Mouse (Mus musculus): ENCODE measurements around the gene Ankrd39. TPM values are rescaled to one million over a fixed set of nuclear protein-coding genes. Genes with fewer than 3 reads are reported as not detected.

Ankrd39 gene
- polyA plus RNA-seq, 1 experiment: 22.1 TPM

GRCm38 (mm10) chr1:36586288-36586687 is 39.0 kb upstream of the Ankrd39 start:
- Histone ChIP-seq H3K4me3 (replicated peaks; ENCODE audit: extremely low read depth, low read depth, low read length) (no peak overlapping the region), H3K4me1 (ENCODE audit: control insufficient read depth, insufficient read depth, low read length) (peaks cover 16% of the 10 kb centered on the region)
- 80% methylated on average over 4 of the region's 4 CpGs for WGBS
- no peak for TF ChIP-seq POLR2A (IDR thresholded peaks at IDR 0.05; ENCODE audit: borderline replicate concordance, extremely low read depth, low read depth, low read length)
- no peak for TF ChIP-seq CTCF (IDR thresholded peaks at IDR 0.05; ENCODE audit: insufficient read depth, low read length)
- no peak for DNase-seq

- no peak overlapping the region for H3K4me3 ChIP-seq (replicated peaks; ENCODE audit: extremely low read depth, low read depth, low read length)
- H3K4me1 ChIP-seq (ENCODE audit: control insufficient read depth, insufficient read depth, low read length): peaks cover 8% of the 10 kb centered on the region
- no peak for DNase-seq
- TF ChIP-seq POLR2A (IDR thresholded peaks at IDR 0.05; ENCODE audit: borderline replicate concordance, extremely low read depth, low read depth, low read length): no peak
- no peak for TF ChIP-seq CTCF (IDR thresholded peaks at IDR 0.05; ENCODE audit: insufficient read depth, low read length)
- 84% methylated on average over 8 of the region's 8 CpGs for WGBS
These were observed 36.3 kb upstream of the Ankrd39 start for GRCm38 (mm10) chr1:36583408-36584116.

GRCm38 (mm10) chr1:36582211-36582610 is 35.0 kb upstream of the Ankrd39 start:
- WGBS: 58% methylated on average over 8 of the region's 8 CpGs
- Histone ChIP-seq H3K4me1 (ENCODE audit: control insufficient read depth, insufficient read depth, low read length) (peaks cover 7% of the 10 kb centered on the region), H3K4me3 (replicated peaks; ENCODE audit: extremely low read depth, low read depth, low read length) (no peak overlapping the region)
- no peak for TF ChIP-seq CTCF (IDR thresholded peaks at IDR 0.05; ENCODE audit: insufficient read depth, low read length)
- TF ChIP-seq POLR2A (IDR thresholded peaks at IDR 0.05; ENCODE audit: borderline replicate concordance, extremely low read depth, low read depth, low read length): no peak
- DNase-seq: no peak

GRCm38 (mm10) chr1:36581260-36581659 is 34.0 kb upstream of the Ankrd39 start:
- 84% methylated on average over 5 of the region's 5 CpGs for WGBS
- Histone ChIP-seq H3K4me3 (replicated peaks; ENCODE audit: extremely low read depth, low read depth, low read length) (no peak overlapping the region), H3K4me1 (ENCODE audit: control insufficient read depth, insufficient read depth, low read length) (peaks cover 7% of the 10 kb centered on the region)
- DNase-seq: no peak
- no peak for TF ChIP-seq POLR2A (IDR thresholded peaks at IDR 0.05; ENCODE audit: borderline replicate concordance, extremely low read depth, low read depth, low read length)
- no peak for TF ChIP-seq CTCF (IDR thresholded peaks at IDR 0.05; ENCODE audit: insufficient read depth, low read length)

GRCm38 (mm10) chr1:36580384-36581207 is 33.4 kb upstream of the Ankrd39 start:
- no peak for DNase-seq
- TF ChIP-seq CTCF (IDR thresholded peaks at IDR 0.05; ENCODE audit: insufficient read depth, low read length) (no peak), POLR2A (IDR thresholded peaks at IDR 0.05; ENCODE audit: borderline replicate concordance, extremely low read depth, low read depth, low read length) (peak; percentile 50; the same call in 1 of the 2 replicates)
- peak overlapping the region; percentile 45 for H3K4me3 ChIP-seq (replicated peaks; ENCODE audit: extremely low read depth, low read depth, low read length)
- 11% methylated on average over 17 of the region's 17 CpGs for whole genome bisulfite sequencing
- peaks cover 7% of the 10 kb centered on the region for H3K4me1 ChIP-seq (ENCODE audit: control insufficient read depth, insufficient read depth, low read length)

GRCm38 (mm10) chr1:36579974-36580383 is 32.7 kb upstream of the Ankrd39 start:
- TF ChIP-seq POLR2A (IDR thresholded peaks at IDR 0.05; ENCODE audit: borderline replicate concordance, extremely low read depth, low read depth, low read length) (no peak), CTCF (IDR thresholded peaks at IDR 0.05; ENCODE audit: insufficient read depth, low read length) (no peak)
- H3K4me1 ChIP-seq (ENCODE audit: control insufficient read depth, insufficient read depth, low read length): peaks cover 7% of the 10 kb centered on the region
- WGBS: 48% methylated on average over 6 of the region's 6 CpGs
- no peak overlapping the region for H3K4me3 ChIP-seq (replicated peaks; ENCODE audit: extremely low read depth, low read depth, low read length)
- DNase-seq: no peak

- no peak for DNase-seq
- TF ChIP-seq POLR2A (IDR thresholded peaks at IDR 0.05; ENCODE audit: borderline replicate concordance, extremely low read depth, low read depth, low read length) (no peak), CTCF (IDR thresholded peaks at IDR 0.05; ENCODE audit: insufficient read depth, low read length) (no peak)
- peaks cover 15% of the 10 kb centered on the region for H3K4me1 ChIP-seq (ENCODE audit: control insufficient read depth, insufficient read depth, low read length)
These were observed 29.9 kb upstream of the Ankrd39 start for GRCm38 (mm10) chr1:36576991-36577675.

GRCm38 (mm10) chr1:36575347-36575746 is 28.1 kb upstream of the Ankrd39 start:
- H3K4me3 ChIP-seq (replicated peaks; ENCODE audit: extremely low read depth, low read depth, low read length): no peak overlapping the region
- TF ChIP-seq CTCF (IDR thresholded peaks at IDR 0.05; ENCODE audit: insufficient read depth, low read length) (no peak), POLR2A (IDR thresholded peaks at IDR 0.05; ENCODE audit: borderline replicate concordance, extremely low read depth, low read depth, low read length) (no peak)
- 60% methylated on average over 6 of the region's 6 CpGs for WGBS
- peaks cover 18% of the 10 kb centered on the region for H3K4me1 ChIP-seq (ENCODE audit: control insufficient read depth, insufficient read depth, low read length)
- DNase-seq: no peak

More at GRCm38 (mm10) chr1:36576991-36577675, 29.9 kb upstream of the Ankrd39 start:
- WGBS: 71% methylated on average over 6 of the region's 6 CpGs
- H3K4me3 ChIP-seq (replicated peaks; ENCODE audit: extremely low read depth, low read depth, low read length): no peak overlapping the region

All from lung, adult 2 months (tissue).